Mouse (Mus musculus) CH12.LX (cell line): Measurements from ENCODE around the gene Usp39.

ENCODE experiments used
- CHD1 ChIP-seq: IDR thresholded peaks from 2 replicates; pipeline ENCODE4 v1.6.1; 2012; ENCODE audit warnings: low read depth, low read length, improper control_type of control experiment, inconsistent platforms
- CHD2 ChIP-seq: IDR thresholded peaks from 2 replicates; pipeline ENCODE4 v1.6.1; 2011; ENCODE audit warnings: low read length, improper control_type of control experiment
- CTCF ChIP-seq, 2 experiments: IDR thresholded peaks in 1 of 2; conservative IDR thresholded peaks in 1 of 2; 2 replicates each; pipeline ENCODE4 v1.5.1; 2011 to 2012; ENCODE audit warnings: low read depth in 2 of 2, low read length in 2 of 2, improper control_type of control experiment in 1 of 2, inconsistent platforms in 1 of 2, mild to moderate bottlenecking in 1 of 2, moderate library complexity in 1 of 2
- E2F4 ChIP-seq: IDR thresholded peaks from 2 replicates; pipeline ENCODE4 v1.6.1; 2011; ENCODE audit warnings: low read depth, low read length, improper control_type of control experiment; ENCODE audit not compliant: insufficient replicate concordance
- EP300 ChIP-seq: IDR thresholded peaks from 2 replicates; pipeline ENCODE4 v1.6.1; 2011; ENCODE audit warnings: low read length, improper control_type of control experiment
- HCFC1 ChIP-seq: IDR thresholded peaks from 2 replicates; pipeline ENCODE4 v1.6.1; 2012; ENCODE audit warnings: low read depth, mild to moderate bottlenecking, inconsistent platforms, low read length, improper control_type of control experiment
- MXI1 ChIP-seq: IDR thresholded peaks from 2 replicates; pipeline ENCODE4 v1.6.1; 2011; ENCODE audit warnings: mild to moderate bottlenecking, low read depth, low read length, improper control_type of control experiment
- NELFE ChIP-seq: IDR thresholded peaks from 2 replicates; pipeline ENCODE4 v1.6.1; 2011; ENCODE audit warnings: low read depth, low read length, improper control_type of control experiment
- POLR2A ChIP-seq: IDR thresholded peaks from 2 replicates; pipeline ENCODE4 v1.6.1; 2011; ENCODE audit warnings: low read depth, mild to moderate bottlenecking, improper control_type of control experiment, low read length
- SMC3 ChIP-seq: IDR thresholded peaks from 2 replicates; pipeline ENCODE4 v1.6.1; 2011; ENCODE audit warnings: low read depth, low read length, improper control_type of control experiment
- TBP ChIP-seq: conservative IDR thresholded peaks from 2 replicates; pipeline ENCODE4 v1.6.1; 2011; ENCODE audit warnings: low read depth, low read length, improper control_type of control experiment
- TCF12 ChIP-seq: IDR thresholded peaks from 2 replicates; pipeline ENCODE4 v1.6.1; 2014; ENCODE audit warnings: low read depth, mild to moderate bottlenecking, inconsistent platforms, low read length, improper control_type of control experiment
- UBTF ChIP-seq: IDR thresholded peaks from 2 replicates; pipeline ENCODE4 v1.6.1; 2012; ENCODE audit warnings: low read depth, mild to moderate bottlenecking, inconsistent platforms, low read length, improper control_type of control experiment, moderate library complexity
- USF1 ChIP-seq: IDR thresholded peaks from 2 replicates; pipeline ENCODE4 v1.6.1; 2014; ENCODE audit warnings: low read depth, mild to moderate bottlenecking, inconsistent platforms, low read length, improper control_type of control experiment

DNA sequence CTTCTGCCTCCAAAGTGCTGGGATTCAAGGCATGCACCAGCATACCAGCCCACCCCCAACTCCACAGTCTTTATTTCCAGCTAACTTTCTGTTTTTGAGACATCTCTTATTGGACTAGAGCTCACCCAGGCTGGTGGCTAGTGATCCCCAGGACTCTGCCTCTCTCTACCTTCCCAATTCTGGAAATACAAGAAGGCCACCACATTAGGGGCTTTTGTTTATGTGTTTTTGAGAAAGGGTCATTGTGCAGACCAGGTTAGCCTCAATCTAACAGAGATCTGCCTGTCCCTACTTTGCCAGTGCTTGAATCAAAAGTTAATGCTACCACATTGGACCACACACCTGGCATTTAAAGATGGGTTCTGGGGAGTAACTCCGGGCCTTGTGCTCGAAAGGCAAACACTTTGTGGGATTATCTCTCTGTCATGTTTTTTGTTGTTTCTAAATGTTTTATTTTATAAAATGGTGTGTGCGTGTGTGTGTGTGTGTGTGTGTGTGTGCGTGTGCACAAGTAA lies 22.5 kb upstream of the Usp39 start:
- TF ChIP-seq EP300 (no peak), HCFC1 (no peak), USF1 (no peak), POLR2A (no peak), NELFE (no peak), SMC3 (no peak), CTCF (conservative IDR thresholded peaks at IDR 0.05 in 1 of 2, IDR thresholded peaks at IDR 0.05 in 1 of 2; ENCODE audit: low read depth in 2 of 2, low read length in 2 of 2) (no peak), E2F4 (no peak), TBP (no peak), CHD2 (no peak), CHD1 (no peak), UBTF (no peak), MXI1 (no peak), TCF12 (no peak)
